Mouse (Mus musculus) intestine, embryonic 15.5 days (tissue): Measurements from ENCODE around the gene Itln1. TPM values are rescaled to one million over a fixed set of nuclear protein-coding genes. Genes with fewer than 3 reads are reported as not detected.
"Not testable (repeated sequence)": the region's sequence is repeated elsewhere in the genome, so short reads cannot be mapped to it uniquely, and the experiment has no call there.

Experiments used
- ATAC-seq: fragments of 200-750 bp; cut with Nextera tagmentation; 2 replicates; pipeline ENCODE4 v1.8.0; 2017; ENCODE audit warnings: moderate TSS enrichment, moderate library complexity
- H3K27ac ChIP-seq: fragments of 300-500 bp; sonication (generic); 2 replicates; pipeline ENCODE4 v1.5.1; 2015; ENCODE audit warnings: mild to moderate bottlenecking, inconsistent platforms
- H3K27me3 ChIP-seq: fragments of 300-500 bp; sonication (generic); replicated peaks from 2 replicates; pipeline ENCODE4 v1.6.1; 2015; ENCODE audit warnings: inconsistent platforms
- H3K36me3 ChIP-seq: fragments of 300-500 bp; sonication (generic); 2 replicates; pipeline ENCODE4 v1.6.1; 2015; ENCODE audit warnings: inconsistent platforms
- H3K4me1 ChIP-seq: fragments of 300-500 bp; sonication (generic); replicated peaks from 2 replicates; pipeline ENCODE4 v1.6.1; 2015; ENCODE audit warnings: inconsistent platforms
- H3K4me2 ChIP-seq: fragments of 300-500 bp; sonication (generic); replicated peaks from 2 replicates; pipeline ENCODE4 v1.6.1; 2015; ENCODE audit warnings: mild to moderate bottlenecking, inconsistent platforms
- H3K4me3 ChIP-seq: fragments of 300-500 bp; sonication (generic); replicated peaks from 2 replicates; pipeline ENCODE4 v1.5.1; 2015; ENCODE audit warnings: inconsistent platforms
- H3K9ac ChIP-seq: fragments of 300-500 bp; sonication (generic); 2 replicates; pipeline ENCODE4 v1.6.1; 2015; ENCODE audit warnings: inconsistent platforms
- H3K9me3 ChIP-seq: fragments of 300-500 bp; sonication (generic); 2 replicates; pipeline ENCODE4 v1.6.1; 2016; ENCODE audit warnings: inconsistent platforms
- WGBS: fragments of 180-500 bp; shearing (Covaris S2); methylation state at CpG from one replicate; pipeline ENCODE4 v1.1.7; 2015; 5-methylcytosine and 5-hydroxymethylcytosine counted together
- polyA plus RNA-seq: library from polyadenylated mRNA; unstranded; fragments of >200 nt; fragmentation: Nextera tagmentation; extraction: Ambion mirVana; gene quantifications from 2 replicates; pipeline ENCODE4 v1.2.1, GENCODE M21; 2015

Itln1 gene
- polyA plus RNA-seq, 1 experiment from 2014 or later = not detected

GRCm38 (mm10) chr1:171473920-171474640 is 61.0 kb downstream of the Itln1 start:
- H3K4me1 ChIP-seq = no peaks in the 10 kb centered on the region; the same call in 1 of the 2 replicates
- H3K9ac ChIP-seq = no peak overlapping the region
- no peaks in the 10 kb centered on the region for H3K36me3 ChIP-seq
- H3K4me2 ChIP-seq = no peak overlapping the region
- no peaks in the 10 kb centered on the region for H3K9me3 ChIP-seq
- no peak overlapping the region for H3K27ac ChIP-seq
- no peaks in the 10 kb centered on the region for H3K27me3 ChIP-seq
- ATAC-seq = no peak
- no peak overlapping the region for H3K4me3 ChIP-seq
- WGBS = 67% methylated on average over 9 of the region's 9 CpGs

DNA sequence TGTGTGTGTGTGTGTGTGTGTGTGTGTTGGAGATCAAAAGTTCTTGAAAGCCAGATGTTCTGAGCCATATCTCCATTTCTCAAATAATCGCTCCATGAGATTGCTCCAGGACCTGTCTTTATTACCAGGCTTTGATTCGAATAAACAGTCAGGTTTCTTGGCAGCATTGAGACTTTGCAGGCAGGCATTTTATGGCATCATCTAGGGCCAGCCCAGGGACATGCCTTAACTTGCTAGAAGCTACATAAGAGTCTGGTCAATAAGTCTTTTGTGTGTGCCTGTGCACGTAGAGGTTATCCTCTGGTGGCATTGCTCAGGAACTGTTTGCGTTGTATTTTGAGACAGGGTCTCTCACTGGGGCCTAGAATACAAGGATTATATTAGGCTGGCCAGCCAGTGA is 61.6 kb downstream of the Itln1 start:
- no peaks in the 10 kb centered on the region; the same call in 1 of the 2 replicates for H3K4me1 ChIP-seq
- no peak overlapping the region for H3K4me2 ChIP-seq
- H3K9me3 ChIP-seq = no peaks in the 10 kb centered on the region
- H3K27me3 ChIP-seq = no peaks in the 10 kb centered on the region
- no peak overlapping the region for H3K27ac ChIP-seq
- no peak overlapping the region for H3K9ac ChIP-seq
- no peaks in the 10 kb centered on the region for H3K36me3 ChIP-seq
- WGBS = 47% methylated on average over 4 of the region's 4 CpGs
- no peak overlapping the region for H3K4me3 ChIP-seq
- no peak for ATAC-seq

GRCm38 (mm10) chr1:171471941-171472340 is 63.2 kb downstream of the Itln1 start:
- H3K4me1 ChIP-seq, H3K36me3 ChIP-seq, H3K9ac ChIP-seq, H3K27me3 ChIP-seq, ATAC-seq, H3K4me3 ChIP-seq, H3K4me2 ChIP-seq, H3K9me3 ChIP-seq, H3K27ac ChIP-seq: not testable (repeated sequence)
- WGBS = 94% methylated on average over 8 of the region's 8 CpGs

- H3K27me3 ChIP-seq = no peaks in the 10 kb centered on the region
- no peaks in the 10 kb centered on the region for H3K9me3 ChIP-seq
- H3K4me1 ChIP-seq = no peaks in the 10 kb centered on the region; the same call in 1 of the 2 replicates
- H3K36me3 ChIP-seq = no peaks in the 10 kb centered on the region
- H3K27ac ChIP-seq = no peak overlapping the region
- H3K4me2 ChIP-seq = no peak overlapping the region
- no peak overlapping the region for H3K9ac ChIP-seq
- ATAC-seq = no peak
- no peak overlapping the region for H3K4me3 ChIP-seq
- 77% methylated on average over 1 of the region's 1 CpGs for WGBS
These were observed 63.6 kb downstream of the Itln1 start for GRCm38 (mm10) chr1:171471452-171471851.

GRCm38 (mm10) chr1:171470896-171471295 is 64.2 kb downstream of the Itln1 start:
- no peak overlapping the region for H3K4me2 ChIP-seq
- 77% methylated on average over 5 of the region's 5 CpGs for WGBS
- H3K27me3 ChIP-seq = no peaks in the 10 kb centered on the region
- H3K4me3 ChIP-seq = no peak overlapping the region
- ATAC-seq = no peak
- no peaks in the 10 kb centered on the region for H3K36me3 ChIP-seq
- no peak overlapping the region for H3K27ac ChIP-seq
- no peaks in the 10 kb centered on the region; the same call in 1 of the 2 replicates for H3K4me1 ChIP-seq
- H3K9me3 ChIP-seq = no peaks in the 10 kb centered on the region
- H3K9ac ChIP-seq = no peak overlapping the region

DNA sequence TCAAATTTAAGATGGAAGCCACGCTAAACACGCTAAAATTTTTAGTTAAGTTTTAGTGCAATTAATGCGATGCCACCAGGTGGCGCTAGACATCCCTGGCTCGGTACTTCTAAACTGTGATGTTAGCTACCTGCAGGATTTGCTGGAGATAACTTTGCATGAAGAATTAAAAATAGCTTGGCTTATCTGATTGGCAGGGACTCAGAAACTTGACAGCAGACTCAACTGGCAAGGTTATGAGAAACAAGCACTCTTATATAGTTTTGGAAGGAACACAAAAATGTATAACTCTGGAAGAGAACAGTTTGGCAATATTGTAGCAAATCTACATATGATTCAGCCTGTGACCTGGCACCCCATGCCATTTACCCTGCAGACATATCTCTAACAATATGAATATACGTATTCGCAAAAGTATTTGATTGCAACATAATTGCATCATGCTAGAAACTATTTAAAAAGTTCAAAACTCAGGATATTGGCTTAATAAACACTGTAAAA is 64.7 kb downstream of the Itln1 start:
- H3K36me3 ChIP-seq = no peaks in the 10 kb centered on the region
- 26% methylated on average over 7 of the region's 7 CpGs for WGBS
- H3K4me2 ChIP-seq = no peak overlapping the region
- H3K9ac ChIP-seq = no peak overlapping the region
- peak; percentile 45 for ATAC-seq
- H3K4me1 ChIP-seq = no peaks in the 10 kb centered on the region; the same call in 1 of the 2 replicates
- no peaks in the 10 kb centered on the region for H3K27me3 ChIP-seq
- H3K4me3 ChIP-seq = no peak overlapping the region
- H3K9me3 ChIP-seq = no peaks in the 10 kb centered on the region
- no peak overlapping the region for H3K27ac ChIP-seq

DNA sequence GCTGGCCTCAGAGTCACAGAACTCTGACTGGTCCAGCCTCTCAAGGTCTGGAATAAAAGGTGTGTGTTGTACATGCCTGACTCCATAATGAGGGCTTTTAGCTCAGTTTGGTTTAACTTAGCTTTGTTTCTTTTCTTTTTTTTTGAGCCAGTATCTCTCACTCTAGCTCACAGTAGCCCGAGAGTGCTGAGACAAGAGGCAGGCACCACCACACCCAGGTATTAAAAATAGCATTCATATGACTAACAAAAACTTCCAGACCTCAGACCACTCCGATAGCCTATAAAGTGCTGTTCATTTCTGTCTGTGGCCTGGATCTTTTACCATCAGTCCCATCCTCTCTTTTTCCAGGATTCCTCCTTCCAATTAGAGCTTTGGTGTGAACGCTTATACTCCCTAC is 65.4 kb downstream of the Itln1 start:
- H3K9ac ChIP-seq = no peak overlapping the region
- H3K4me3 ChIP-seq = no peak overlapping the region
- no peak overlapping the region for H3K27ac ChIP-seq
- H3K36me3 ChIP-seq = no peaks in the 10 kb centered on the region
- no peaks in the 10 kb centered on the region for H3K9me3 ChIP-seq
- H3K4me2 ChIP-seq = no peak overlapping the region
- H3K4me1 ChIP-seq = no peaks in the 10 kb centered on the region; the same call in 1 of the 2 replicates
- WGBS = 65% methylated on average over 3 of the region's 3 CpGs
- ATAC-seq = no peak
- no peaks in the 10 kb centered on the region for H3K27me3 ChIP-seq

Other genes with a start within 250 kb of the Itln1 start
- 56.0 and 57.2 TPM in 2 replicates for gene Usp21, start 247.3 kb downstream of the Itln1 start, polyA plus RNA-seq
- 103 and 108 TPM in 2 replicates for gene Ufc1, start 240.3 kb downstream of the Itln1 start, polyA plus RNA-seq
- 40.6 and 44.5 TPM in 2 replicates for gene Dedd, start 206.1 kb downstream of the Itln1 start, polyA plus RNA-seq
- gene Nit1, start 189.6 kb downstream of the Itln1 start, polyA plus RNA-seq = 43.3 and 47.6 TPM in 2 replicates
- 96.9 and 104 TPM in 2 replicates for gene Pfdn2, start 189.6 kb downstream of the Itln1 start, polyA plus RNA-seq
- 0.94 and 1.0 TPM in 2 replicates for gene Klhdc9, start 174.5 kb downstream of the Itln1 start, polyA plus RNA-seq
- gene Nectin4, start 165.2 kb downstream of the Itln1 start, polyA plus RNA-seq = 3.7 and 3.8 TPM in 2 replicates
- 2.2 and 2.4 TPM in 2 replicates for gene Arhgap30, start 146.3 kb downstream of the Itln1 start, polyA plus RNA-seq
- gene Usf1, start 124.0 kb downstream of the Itln1 start, polyA plus RNA-seq = 62.1 and 62.5 TPM in 2 replicates
- gene Tstd1, start 116.4 kb downstream of the Itln1 start, polyA plus RNA-seq = 3.3 and 3.8 TPM in 2 replicates
- 88.1 and 100 TPM in 2 replicates for gene F11r, start 97.8 kb downstream of the Itln1 start, polyA plus RNA-seq
- 12.0 and 12.2 TPM in 2 replicates for gene Alyref2, start 31.8 kb downstream of the Itln1 start, polyA plus RNA-seq
- gene Cd244a, start 23.9 kb upstream of the Itln1 start, polyA plus RNA-seq = 0.48 and 0.88 TPM in 2 replicates
- gene Ly9, start 72.1 kb upstream of the Itln1 start, polyA plus RNA-seq = 0.53 and 0.60 TPM in 2 replicates
- 0.26 and 0.57 TPM in 2 replicates for gene Slamf7, start 117.7 kb upstream of the Itln1 start, polyA plus RNA-seq
- 3.8 and 4.5 TPM in 2 replicates for gene Cd48, start 146.7 kb upstream of the Itln1 start, polyA plus RNA-seq
- 0.09 and 0.14 TPM in 2 replicates for gene Slamf1, start 231.8 kb upstream of the Itln1 start, polyA plus RNA-seq